Mouse (Mus musculus): ENCODE measurements at regions not wholly inside any gene's neighbourhood (a gene's known extent, or its start where the extent isn't known, plus 50 kb on each side); places are given as distances from the start of the nearest gene placed in this dataset.

- in situ Hi-C loops (cut with MboI, MseI) = no loop called here
Measured at GRCm38 (mm10) chr12:12432597-12432996, 170.7 kb downstream of the Fam49a start.

All from T-helper 2 cell (primary cell).